Mouse (Mus musculus): ENCODE measurements around the gene Elmo2. TPM values are rescaled to one million over a fixed set of nuclear protein-coding genes. Genes with fewer than 3 reads are reported as not detected.
A peak's percentile ranks its signal among the peaks of the same experiment; 100 is the strongest.

Elmo2 gene
- total and polyA plus RNA-seq, 3 experiments: 17.4 to 27.6 TPM; not detected in 1

DNA sequence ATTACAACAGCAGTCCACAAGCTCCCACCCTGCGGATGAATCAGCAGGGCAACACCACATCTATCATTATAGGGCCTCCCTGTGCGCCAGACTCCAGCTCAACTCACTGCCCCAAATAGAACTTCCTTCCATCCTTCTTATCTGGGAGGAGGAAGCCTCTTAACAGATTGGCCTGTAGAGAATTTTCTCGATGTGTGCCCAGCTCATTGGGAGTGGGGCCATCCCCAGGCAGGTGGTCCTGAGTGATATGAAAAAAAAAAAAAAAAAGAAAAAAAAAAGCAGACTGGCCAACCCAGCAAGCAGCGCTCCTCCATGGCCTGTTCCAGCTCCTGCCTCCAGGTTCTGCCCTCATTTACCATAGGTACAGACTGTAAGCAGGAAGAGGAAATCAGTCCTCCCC lies 49.7 kb upstream of the Elmo2 start:
- H3K9ac ChIP-seq (ENCODE audit: control insufficient read depth, low read depth, low read length, poor library complexity, severe bottlenecking): no peak overlapping the region
- TF ChIP-seq ELF1 (IDR thresholded peaks at IDR 0.05; ENCODE audit: low read depth, low read length) (no peak), POLR2AphosphoS5 (IDR thresholded peaks at IDR 0.05; ENCODE audit: borderline replicate concordance, low read depth, low read length) (no peak), GATA1 (IDR thresholded peaks at IDR 0.05; ENCODE audit: low read depth, low read length) (peak; percentile 83), POLR2AphosphoS2 (IDR thresholded peaks at IDR 0.05; ENCODE audit: low read length) (no peak), CHD1 (IDR thresholded peaks at IDR 0.05; ENCODE audit: low read depth, low read length) (no peak), POLR2A (IDR thresholded peaks at IDR 0.05; ENCODE audit: control insufficient read depth in 1 of 2, insufficient read depth in 1 of 2, low read depth in 1 of 2, low read length in 2 of 2, poor library complexity in 1 of 2) (no peak), RAD21 (IDR thresholded peaks at IDR 0.05; ENCODE audit: low read depth, low read length) (no peak), MAZ (IDR thresholded peaks at IDR 0.05; ENCODE audit: low read depth, low read length) (no peak), RCOR1 (IDR thresholded peaks at IDR 0.05; ENCODE audit: low read depth, low read length) (no peak), TBP (IDR thresholded peaks at IDR 0.05; ENCODE audit: low read depth, low read length) (peak; percentile 85), BHLHE40 (IDR thresholded peaks at IDR 0.05; ENCODE audit: borderline replicate concordance, low read depth, low read length) (no peak), NRF1 (IDR thresholded peaks at IDR 0.05; ENCODE audit: insufficient read depth, low read depth, low read length, poor library complexity, severe bottlenecking) (no peak), USF2 (IDR thresholded peaks at IDR 0.05; ENCODE audit: borderline replicate concordance in 1 of 2, insufficient read depth in 1 of 2, low read depth in 1 of 2, low read length in 2 of 2) (no peak), ETS1 (IDR thresholded peaks at IDR 0.05; ENCODE audit: low read depth, low read length) (peak; percentile 34; the same call in 1 of the 2 replicates), SIN3A (IDR thresholded peaks at IDR 0.05; ENCODE audit: low read length) (peak; percentile 45; the same call in 1 of the 2 replicates), UBTF (IDR thresholded peaks at IDR 0.05; ENCODE audit: borderline replicate concordance, insufficient read depth, low read depth, low read length) (no peak), TAL1 (IDR thresholded peaks at IDR 0.05; ENCODE audit: low read length) (peak; percentile 55), EP300 (IDR thresholded peaks at IDR 0.05; ENCODE audit: low read depth in 1 of 2, low read length in 2 of 2) (peak; percentile 68 to 81; a peak in 3 of 4 replicates), E2F4 (IDR thresholded peaks at IDR 0.05; ENCODE audit: borderline replicate concordance, low read depth, low read length) (no peak), JUND (IDR thresholded peaks at IDR 0.05; ENCODE audit: low read depth, low read length) (no peak), TCF12 (IDR thresholded peaks at IDR 0.05; ENCODE audit: low read depth, low read length) (peak; percentile 80), MAFK (IDR thresholded peaks at IDR 0.05; ENCODE audit: borderline replicate concordance, low read depth, low read length) (no peak), ZC3H11A (IDR thresholded peaks at IDR 0.05; ENCODE audit: low read depth, low read length) (no peak), ZNF384 (IDR thresholded peaks at IDR 0.05; ENCODE audit: low read depth, low read length) (peak; percentile 95), CTCF (IDR thresholded peaks at IDR 0.05 in 2 of 3, conservative IDR thresholded peaks at IDR 0.05 in 1 of 3; ENCODE audit: control insufficient read depth in 1 of 3, insufficient read depth in 1 of 3, low read depth in 2 of 3, low read length in 3 of 3, poor library complexity in 1 of 3, severe bottlenecking in 1 of 3) (no peak), ZMIZ1 (IDR thresholded peaks at IDR 0.05; ENCODE audit: low read depth, low read length) (no peak), ZKSCAN1 (IDR thresholded peaks at IDR 0.05; ENCODE audit: low read depth, low read length) (no peak)
- DNase-seq (ENCODE audit: low read depth, low spot score): peak; percentile 78
- no peaks in the 10 kb centered on the region for H3K9me3 ChIP-seq (replicated peaks; ENCODE audit: insufficient read depth, low read length)
- H3K27me3 ChIP-seq (ENCODE audit: control insufficient read depth in 1 of 2, insufficient read depth in 2 of 2, low read length in 2 of 2): no peaks in the 10 kb centered on the region
- peak overlapping the region; percentile 28; the same call in 1 of the 2 replicates for H3K27ac ChIP-seq (ENCODE audit: control insufficient read depth, low read depth, low read length)
- H3K36me3 ChIP-seq (ENCODE audit: control insufficient read depth in 1 of 2, insufficient read depth in 2 of 2, low read length in 2 of 2): peaks cover 0 to 9% of the 10 kb centered on the region in 2 experiments; a peak in 2 of 4 replicates
- no peaks in the 10 kb centered on the region for H3K79me2 ChIP-seq (ENCODE audit: control insufficient read depth, insufficient read depth, low read length, poor library complexity)
- no peak overlapping the region for H3K4me3 ChIP-seq (ENCODE audit: control insufficient read depth in 1 of 2, insufficient read depth in 1 of 2, low read depth in 2 of 2, low read length in 2 of 2)
- H3K4me1 ChIP-seq (ENCODE audit: control insufficient read depth in 1 of 2, insufficient read depth in 2 of 2, low read length in 2 of 2): peaks cover 4 to 10% of the 10 kb centered on the region in 2 experiments; a peak in 3 of 4 replicates

All from MEL (cell line).